Mouse (Mus musculus) bone marrow, adult 2 months (tissue): Measurements from ENCODE around the gene Klhl32. TPM values are rescaled to one million over a fixed set of nuclear protein-coding genes. Genes with fewer than 3 reads are reported as not detected.

ENCODE experiments used
- H3K27ac ChIP-seq: fragments of 200-500 bp; 2 replicates; pipeline ENCODE4 v1.5.1; 2012; ENCODE audit warnings: low read depth, mild to moderate bottlenecking, control low read depth, inconsistent platforms, low read length; ENCODE audit not compliant: control insufficient read depth, poor library complexity, insufficient read depth
- H3K4me1 ChIP-seq: fragments of 200-500 bp; 2 replicates; pipeline ENCODE4 v1.6.1; 2011; ENCODE audit warnings: low read length; ENCODE audit not compliant: control insufficient read depth, insufficient read depth
- H3K4me3 ChIP-seq: fragments of 200-500 bp; replicated peaks from 2 replicates; pipeline ENCODE3; 2011; ENCODE audit warnings: mild to moderate bottlenecking, low read depth, low read length, control low read depth; ENCODE audit not compliant: control insufficient read depth
- CTCF ChIP-seq: fragments of 200-500 bp; IDR thresholded peaks from 2 replicates; pipeline ENCODE4 v1.5.1; 2011; ENCODE audit warnings: low read length, control low read depth; ENCODE audit not compliant: control insufficient read depth, insufficient read depth
- POLR2A ChIP-seq: fragments of 200-500 bp; IDR thresholded peaks from 2 replicates; pipeline ENCODE4 v1.6.1; 2011; ENCODE audit warnings: low read depth, mild to moderate bottlenecking, control low read depth, low read length, borderline replicate concordance; ENCODE audit not compliant: control insufficient read depth
- WGBS: fragments of 180-500 bp; shearing (Covaris S2); methylation state at CpG from one replicate; pipeline ENCODE4 v1.1.7; 2018; 5-methylcytosine and 5-hydroxymethylcytosine counted together
- polyA plus RNA-seq: library from polyadenylated mRNA; stranded (reverse); fragments of >200 nt; gene quantifications from 2 replicates; pipeline ENCODE4 v1.2.4, GENCODE M21; 2011; ENCODE audit warnings: low replicate concordance; ENCODE audit not compliant: missing spikeins, insufficient read depth, insufficient read length

Gene Klhl32
- polyA plus RNA-seq, 1 experiment: 0.42 TPM

DNA sequence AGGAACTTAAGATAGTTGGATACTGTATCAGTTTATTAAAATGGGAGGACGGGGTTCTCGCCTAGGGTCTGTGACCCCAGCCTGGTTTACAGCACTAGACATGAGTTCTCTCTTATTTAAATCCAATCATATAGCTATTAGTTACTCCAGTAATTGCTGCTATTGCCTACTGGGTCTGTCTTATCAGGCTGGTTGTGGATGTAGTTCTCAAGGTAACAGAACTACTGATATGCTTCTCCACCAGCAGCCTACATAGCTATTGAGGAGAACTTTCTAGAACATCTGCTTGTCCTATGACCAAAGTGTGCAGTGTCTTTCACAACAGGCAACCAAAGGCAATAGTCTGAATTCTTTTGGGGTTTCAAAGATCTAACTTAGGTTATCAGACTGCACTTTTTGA lies 241.4 kb downstream of the Klhl32 start:
- TF ChIP-seq POLR2A (no peak), CTCF (no peak)
- Histone ChIP-seq H3K27ac (no peak overlapping the region), H3K4me1 (no peaks in the 10 kb centered on the region), H3K4me3 (no peak overlapping the region)
- WGBS: 96% methylated on average over 2 of the region's 2 CpGs

DNA sequence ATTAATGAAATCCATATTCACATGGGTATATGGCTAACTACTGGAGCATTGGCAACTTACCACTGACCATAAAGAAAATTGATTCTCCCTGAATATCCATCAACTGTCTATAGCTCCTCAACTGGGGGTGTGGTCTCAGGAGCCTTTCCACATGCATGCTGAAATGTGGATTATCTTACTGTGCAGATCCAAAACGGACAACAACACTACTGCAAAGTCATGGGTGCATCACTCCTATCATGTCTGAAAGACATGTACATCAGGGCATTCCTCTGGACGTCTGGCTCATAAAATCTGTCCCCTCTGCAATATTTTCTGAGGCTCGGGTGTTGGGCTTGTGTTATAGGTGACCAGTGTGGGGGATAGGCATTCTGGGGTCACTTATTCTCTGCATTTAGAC lies 241.8 kb downstream of the Klhl32 start:
- TF ChIP-seq CTCF (no peak), POLR2A (no peak)
- Histone ChIP-seq H3K4me1 (no peaks in the 10 kb centered on the region), H3K27ac (no peak overlapping the region), H3K4me3 (no peak overlapping the region)
- WGBS: 71% methylated on average over 3 of the region's 3 CpGs

DNA sequence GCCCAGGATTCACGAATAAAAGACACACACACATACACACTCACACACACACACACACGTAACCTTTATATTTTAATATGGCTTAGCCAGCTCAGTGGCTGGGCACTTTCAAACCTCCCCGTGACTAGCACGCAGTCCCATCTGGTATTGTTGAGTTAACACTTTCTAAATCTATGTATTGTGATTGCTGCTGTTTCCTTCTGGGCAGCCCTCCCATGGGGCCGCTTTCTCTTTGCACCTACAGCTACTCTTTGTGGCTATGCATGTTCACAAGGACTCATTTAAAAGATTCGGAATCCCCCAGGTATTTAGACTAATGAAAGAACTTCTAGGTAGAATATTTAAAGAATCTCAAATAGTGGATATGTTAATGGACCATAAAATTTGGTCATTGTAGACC lies 249.2 kb downstream of the Klhl32 start:
- H3K4me1 ChIP-seq: no peaks in the 10 kb centered on the region
- H3K4me3 ChIP-seq: no peak overlapping the region
- TF ChIP-seq CTCF (no peak), POLR2A (no peak)
- H3K27ac ChIP-seq: no peak overlapping the region
- 93% methylated on average over 6 of the region's 6 CpGs for WGBS

DNA sequence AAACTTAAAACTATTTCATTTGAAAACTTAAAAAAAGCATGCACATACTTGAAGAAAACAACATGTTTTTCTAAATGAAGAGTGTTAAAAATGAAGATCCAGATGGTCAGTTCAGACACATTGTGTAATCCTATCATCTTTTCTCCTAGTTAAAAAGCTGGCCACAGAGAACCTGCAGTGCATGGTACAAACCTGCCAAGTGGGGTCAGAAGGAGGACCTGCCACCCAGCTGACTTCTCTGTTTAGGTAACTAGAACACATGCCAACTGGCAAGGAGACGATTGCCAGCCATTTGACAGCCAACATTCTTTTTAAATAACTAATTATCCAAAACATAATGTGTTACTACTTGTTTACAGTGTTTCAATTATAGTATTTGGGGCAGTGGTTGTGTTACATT lies 252.3 kb downstream of the Klhl32 start:
- TF ChIP-seq CTCF (no peak), POLR2A (no peak)
- Histone ChIP-seq H3K4me3 (no peak overlapping the region), H3K4me1 (no peaks in the 10 kb centered on the region; the same call in 1 of the 2 replicates), H3K27ac (no peak overlapping the region)
- 91% methylated on average over 1 of the region's 1 CpGs for WGBS

DNA sequence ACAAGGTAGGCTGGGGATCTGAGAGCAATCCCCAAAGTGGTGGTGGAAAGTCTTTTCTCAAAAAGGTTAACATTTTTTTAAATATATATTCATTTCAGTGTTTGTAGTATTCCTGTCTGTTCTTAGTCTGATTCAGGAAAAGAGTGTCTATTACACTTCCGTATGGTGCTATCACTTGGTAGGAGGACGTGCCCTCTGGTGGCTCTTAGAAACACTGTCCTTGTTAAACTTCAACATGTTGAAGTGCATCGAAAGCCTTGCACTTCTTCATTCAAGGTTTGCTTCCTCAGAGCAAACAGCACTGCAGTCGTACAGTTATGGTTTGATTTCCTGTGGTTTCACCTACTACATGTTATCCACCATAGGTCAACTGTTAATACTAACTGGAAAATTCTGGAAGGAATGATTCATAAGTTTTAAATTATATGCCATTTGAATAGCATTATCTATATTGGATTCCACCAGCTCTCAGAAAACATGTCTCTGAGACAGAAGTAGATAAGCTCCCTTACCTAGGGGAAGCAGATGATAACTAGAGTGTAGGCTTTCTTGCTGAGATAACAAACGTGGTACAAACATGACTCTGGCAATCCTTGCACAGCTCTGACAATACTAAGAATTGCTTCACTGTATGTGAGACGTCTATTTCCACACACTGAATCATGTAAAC lies 253.8 kb downstream of the Klhl32 start:
- no peaks in the 10 kb centered on the region; the same call in 1 of the 2 replicates for H3K4me1 ChIP-seq
- TF ChIP-seq CTCF: no peak
- TF ChIP-seq POLR2A: no peak
- WGBS: 54% methylated on average over 6 of the region's 6 CpGs
- H3K27ac ChIP-seq: no peak overlapping the region
- no peak overlapping the region for H3K4me3 ChIP-seq

DNA sequence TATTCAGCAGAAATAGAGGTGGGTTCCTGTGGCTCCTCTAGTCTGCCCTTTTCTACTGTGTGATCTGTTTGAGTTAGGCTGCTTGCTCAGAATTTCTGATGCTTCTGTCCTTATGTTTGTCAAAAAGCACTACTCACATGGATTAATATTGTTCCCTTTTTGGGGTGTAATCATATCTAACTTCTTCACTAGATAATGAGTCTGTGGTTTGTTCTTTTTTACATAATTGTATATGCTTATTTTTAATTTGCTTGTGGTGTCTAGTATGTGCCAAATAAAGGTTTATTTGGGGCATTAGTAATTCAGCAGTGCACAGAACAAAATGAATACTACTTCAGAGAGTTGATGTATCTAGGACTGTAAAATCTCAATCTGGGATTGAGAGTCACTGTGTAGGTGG lies 256.1 kb downstream of the Klhl32 start:
- H3K4me3 ChIP-seq: no peak overlapping the region
- H3K27ac ChIP-seq: no peak overlapping the region
- no peaks in the 10 kb centered on the region; the same call in 1 of the 2 replicates for H3K4me1 ChIP-seq
- no peak for TF ChIP-seq CTCF
- TF ChIP-seq POLR2A: no peak

DNA sequence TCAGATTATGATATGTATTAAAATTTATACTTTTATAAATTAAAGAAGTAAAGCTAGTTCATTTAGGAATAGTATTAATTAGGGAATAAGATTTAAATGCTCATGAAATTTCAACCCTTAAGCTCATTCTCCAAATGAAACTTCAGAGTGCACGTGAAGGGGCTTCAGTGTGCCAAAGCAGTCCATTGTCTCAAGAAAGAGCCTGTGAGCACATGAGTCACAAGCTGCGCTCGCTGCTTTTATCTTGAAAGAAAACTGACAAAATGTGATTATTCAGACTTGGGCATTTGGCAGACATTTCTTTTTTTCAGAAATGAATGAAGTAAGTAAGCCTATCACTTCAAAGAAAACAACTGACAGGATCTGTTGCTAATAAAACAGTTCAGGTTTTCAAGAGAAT lies 266.9 kb downstream of the Klhl32 start:
- WGBS: 90% methylated on average over 3 of the region's 3 CpGs
- no peaks in the 10 kb centered on the region for H3K4me1 ChIP-seq
- H3K4me3 ChIP-seq: no peak overlapping the region
- no peak for TF ChIP-seq CTCF
- no peak for TF ChIP-seq POLR2A
- no peak overlapping the region for H3K27ac ChIP-seq

DNA sequence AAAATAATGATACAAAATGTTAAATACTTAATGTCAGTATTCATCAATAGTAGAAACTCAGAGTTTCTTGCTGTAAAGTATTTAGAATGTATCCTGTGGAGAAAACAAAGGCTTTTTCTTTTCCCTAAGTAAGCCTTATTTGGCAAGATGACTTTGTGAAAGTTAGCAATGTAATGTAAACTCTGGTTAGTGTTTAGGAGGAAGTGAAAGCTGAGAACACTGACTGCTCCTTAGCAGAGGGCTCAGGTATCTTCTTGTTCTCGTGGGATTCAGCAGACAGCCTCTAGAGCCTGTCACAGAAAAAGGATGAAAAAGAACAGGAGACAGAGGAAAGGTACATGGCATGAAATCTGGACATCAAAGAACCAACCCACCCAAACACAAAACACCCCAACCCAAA lies 268.6 kb downstream of the Klhl32 start:
- TF ChIP-seq CTCF (no peak), POLR2A (no peak)
- no peaks in the 10 kb centered on the region for H3K4me1 ChIP-seq
- no peak overlapping the region for H3K4me3 ChIP-seq
- no peak overlapping the region for H3K27ac ChIP-seq
- WGBS: 60% methylated on average over 1 of the region's 1 CpGs

DNA sequence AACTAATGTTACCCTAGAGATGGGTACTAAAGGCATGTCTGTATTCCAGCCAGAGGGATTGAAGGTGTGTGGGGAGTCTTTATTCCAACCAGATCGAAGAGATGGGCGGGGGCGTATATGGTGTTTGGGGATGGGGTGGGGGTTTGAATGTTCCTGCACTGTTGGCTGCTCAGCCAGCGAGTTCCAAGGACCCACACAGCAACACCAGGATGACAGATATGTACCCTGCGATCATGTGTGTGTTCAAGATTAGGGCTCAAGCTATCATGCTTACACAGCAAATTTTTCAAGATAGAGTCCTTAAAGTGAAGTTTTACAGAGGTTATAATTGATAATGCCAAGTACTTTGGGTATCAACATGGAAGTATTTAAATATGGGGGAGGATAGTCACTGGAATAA lies 273.3 kb downstream of the Klhl32 start:
- Histone ChIP-seq H3K4me3 (no peak overlapping the region), H3K4me1 (no peaks in the 10 kb centered on the region)
- 86% methylated on average over 5 of the region's 5 CpGs for WGBS

More for the DNA sequence above, 273.3 kb downstream of the Klhl32 start:
- TF ChIP-seq POLR2A (no peak), CTCF (no peak)
- no peak overlapping the region for H3K27ac ChIP-seq
